Mouse (Mus musculus) heart, postnatal 0 days (tissue): Measurements from ENCODE around the gene Myo1e.

Experiments used
- CTCF ChIP-seq: IDR thresholded peaks from 2 replicates; pipeline ENCODE4 v1.5.1; 2016; ENCODE audit warnings: antibody characterized with exemption, control low read depth, low read depth
- EP300 ChIP-seq: IDR thresholded peaks from 2 replicates; pipeline ENCODE4 v1.6.1; 2016; ENCODE audit warnings: antibody characterized with exemption, low read depth

DNA sequence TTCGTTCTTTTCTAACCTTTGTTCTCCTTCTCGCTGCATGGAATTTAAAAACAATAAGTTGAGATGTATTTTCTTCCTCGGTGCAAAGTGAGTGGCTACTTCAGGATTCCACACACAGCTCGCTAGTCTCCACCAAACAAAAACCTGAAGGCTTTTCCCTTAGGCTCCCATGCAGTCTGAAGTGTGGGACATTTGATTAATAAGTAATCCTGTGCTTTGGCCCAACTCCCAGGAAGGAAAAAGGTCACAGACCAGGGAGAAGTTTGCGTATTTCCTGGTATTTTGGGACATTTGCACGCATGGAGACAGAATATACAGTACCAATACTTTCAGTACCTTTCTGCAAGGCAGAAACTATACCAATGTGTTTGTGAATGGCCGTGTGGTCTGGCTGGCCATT lies 64.0 kb downstream of the Myo1e start:
- no peak for TF ChIP-seq CTCF
- no peak for TF ChIP-seq EP300
